Mouse (Mus musculus) G1E (cell line): ENCODE results near the gene Pex14.

Experiments
- CTCF ChIP-seq: IDR thresholded peaks from 2 replicates; pipeline ENCODE4 v1.5.1; 2012; ENCODE audit warnings: low read depth, low read length, inconsistent platforms, mixed read lengths
- GATA1 ChIP-seq: IDR thresholded peaks from 2 replicates; pipeline ENCODE4 v1.6.1; 2012; ENCODE audit warnings: borderline replicate concordance, low read length, inconsistent platforms, mixed read lengths

GRCm38 (mm10) chr4:148982274-148982673, 117.4 kb downstream of the Pex14 start:
- TF ChIP-seq GATA1 (no peak), CTCF (no peak)
